Mouse (Mus musculus): Measurements from ENCODE around the gene Crtc2. TPM values are rescaled to one million over a fixed set of nuclear protein-coding genes. Genes with fewer than 3 reads are reported as not detected.

The Crtc2 gene
- polyA plus RNA-seq, 1 experiment from 2014 or later, result 17.5 TPM

- ATAC-seq (replicated peaks; ENCODE audit: low FRiP score, low TSS enrichment, low read depth), result peak; percentile 62; the same call in 1 of the 2 replicates
- H3K9ac ChIP-seq (ENCODE audit: low read length), result peak overlapping the region; percentile 96; the same call in 1 of the 2 replicates
- H3K4me1 ChIP-seq (replicated peaks; ENCODE audit: control insufficient read depth, insufficient read depth, low read length), result peaks cover 21% of the 10 kb centered on the region
- peak overlapping the region; percentile 98 for H3K4me3 ChIP-seq (ENCODE audit: low read depth, low read length)
- 13% methylated on average over 12 of the region's 12 CpGs for WGBS
- H3K9me3 ChIP-seq (ENCODE audit: control insufficient read depth, low read length), result no peaks in the 10 kb centered on the region
- peak overlapping the region; percentile 90; the same call in 1 of the 2 replicates for H3K27ac ChIP-seq (ENCODE audit: low read depth)
- no peak for DNase-seq (ENCODE audit: low spot score)
- H3K4me2 ChIP-seq (ENCODE audit: low read length), result peak overlapping the region; percentile 97
- peaks cover 34% of the 10 kb centered on the region for H3K36me3 ChIP-seq (ENCODE audit: control insufficient read depth, insufficient read depth, low read length)
- no peaks in the 10 kb centered on the region for H3K27me3 ChIP-seq (replicated peaks; ENCODE audit: control insufficient read depth, insufficient read depth, low read length)
These were observed 39.8 kb upstream of the Crtc2 start for GRCm38 (mm10) chr3:90213956-90214684.

GRCm38 (mm10) chr3:90215825-90216380, 38.1 kb upstream of the Crtc2 start:
- 39% methylated on average over 1 of the region's 1 CpGs for WGBS
- no peak for DNase-seq (ENCODE audit: low spot score)
- no peak overlapping the region for H3K9ac ChIP-seq (ENCODE audit: low read length)
- H3K4me2 ChIP-seq (ENCODE audit: low read length), result no peak overlapping the region
- peaks cover 17% of the 10 kb centered on the region for H3K36me3 ChIP-seq (ENCODE audit: control insufficient read depth, insufficient read depth, low read length)
- H3K4me3 ChIP-seq (ENCODE audit: low read depth, low read length), result no peak overlapping the region
- H3K27ac ChIP-seq (ENCODE audit: low read depth), result no peak overlapping the region
- ATAC-seq (replicated peaks; ENCODE audit: low FRiP score, low TSS enrichment, low read depth), result no peak
- H3K4me1 ChIP-seq (replicated peaks; ENCODE audit: control insufficient read depth, insufficient read depth, low read length), result peaks cover 22% of the 10 kb centered on the region
- no peaks in the 10 kb centered on the region for H3K9me3 ChIP-seq (ENCODE audit: control insufficient read depth, low read length)
- no peaks in the 10 kb centered on the region for H3K27me3 ChIP-seq (replicated peaks; ENCODE audit: control insufficient read depth, insufficient read depth, low read length)

DNA sequence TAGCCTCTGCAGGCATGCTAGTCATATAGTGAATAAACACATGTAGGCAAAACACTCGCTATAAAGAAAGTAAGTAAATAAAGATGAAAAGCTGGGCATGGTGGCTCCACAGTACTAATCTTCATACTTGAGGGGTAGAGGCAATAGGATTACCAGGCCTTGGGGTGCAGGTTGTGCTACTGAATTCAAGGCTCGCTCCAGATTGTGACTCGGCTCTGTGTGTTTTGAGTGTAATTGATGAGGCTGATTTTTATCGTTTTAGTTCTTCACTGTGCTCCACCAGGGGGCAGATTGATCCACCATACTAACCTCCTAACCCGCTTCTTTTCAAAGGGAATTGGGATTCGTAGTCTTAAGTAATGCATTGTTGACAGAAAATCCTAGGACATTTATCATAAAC, 33.9 kb upstream of the Crtc2 start:
- Histone ChIP-seq H3K4me2 (ENCODE audit: low read length) (peak overlapping the region; percentile 52), H3K4me3 (ENCODE audit: low read depth, low read length) (peak overlapping the region; percentile 52), H3K4me1 (replicated peaks; ENCODE audit: control insufficient read depth, insufficient read depth, low read length) (peaks cover 13% of the 10 kb centered on the region), H3K36me3 (ENCODE audit: control insufficient read depth, insufficient read depth, low read length) (peaks cover 8% of the 10 kb centered on the region), H3K27ac (ENCODE audit: low read depth) (peak overlapping the region; percentile 73), H3K27me3 (replicated peaks; ENCODE audit: control insufficient read depth, insufficient read depth, low read length) (no peaks in the 10 kb centered on the region), H3K9ac (ENCODE audit: low read length) (peak overlapping the region; percentile 61), H3K9me3 (ENCODE audit: control insufficient read depth, low read length) (no peaks in the 10 kb centered on the region)
- 7% methylated on average over 6 of the region's 6 CpGs for WGBS
- DNase-seq (ENCODE audit: low spot score) (peak; percentile 70), ATAC-seq (replicated peaks; ENCODE audit: low FRiP score, low TSS enrichment, low read depth) (no peak; the same call in 1 of the 2 replicates)

GRCm38 (mm10) chr3:90220531-90220951, 33.4 kb upstream of the Crtc2 start:
- ATAC-seq (replicated peaks; ENCODE audit: low FRiP score, low TSS enrichment, low read depth), result peak; percentile 84
- Histone ChIP-seq H3K4me3 (ENCODE audit: low read depth, low read length) (peak overlapping the region; percentile 52), H3K4me1 (replicated peaks; ENCODE audit: control insufficient read depth, insufficient read depth, low read length) (peaks cover 13% of the 10 kb centered on the region), H3K9ac (ENCODE audit: low read length) (peak overlapping the region; percentile 61), H3K27ac (ENCODE audit: low read depth) (peak overlapping the region; percentile 73), H3K9me3 (ENCODE audit: control insufficient read depth, low read length) (no peaks in the 10 kb centered on the region), H3K4me2 (ENCODE audit: low read length) (peak overlapping the region; percentile 52), H3K27me3 (replicated peaks; ENCODE audit: control insufficient read depth, insufficient read depth, low read length) (no peaks in the 10 kb centered on the region), H3K36me3 (ENCODE audit: control insufficient read depth, insufficient read depth, low read length) (peaks cover 12% of the 10 kb centered on the region)
- WGBS, result under 1% methylated on average over 18 of the region's 20 CpGs
- DNase-seq (ENCODE audit: low spot score), result peak; percentile 85

DNA sequence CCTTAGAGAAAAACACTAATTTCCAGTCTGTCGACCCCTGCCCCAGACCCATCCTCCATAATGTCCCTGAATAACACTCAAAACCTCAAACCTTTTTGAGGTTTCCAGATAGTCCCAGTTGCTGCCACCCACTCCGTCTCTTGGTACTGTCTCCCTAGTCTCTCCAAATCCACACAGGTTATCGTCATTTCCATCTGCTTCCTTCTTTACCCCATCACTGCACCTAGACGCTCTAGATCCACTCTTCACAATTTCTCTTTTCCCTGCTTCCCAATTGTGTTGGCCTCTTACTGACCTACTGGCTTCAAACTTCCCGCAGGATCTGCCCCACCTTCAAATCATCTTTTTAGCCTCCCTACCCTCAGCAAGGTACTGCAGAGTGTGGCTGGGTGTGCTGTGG, 32.8 kb upstream of the Crtc2 start:
- peak overlapping the region; percentile 52 for H3K4me2 ChIP-seq (ENCODE audit: low read length)
- H3K9me3 ChIP-seq (ENCODE audit: control insufficient read depth, low read length), result no peaks in the 10 kb centered on the region
- peaks cover 17% of the 10 kb centered on the region for H3K36me3 ChIP-seq (ENCODE audit: control insufficient read depth, insufficient read depth, low read length)
- DNase-seq (ENCODE audit: low spot score) (no peak), ATAC-seq (replicated peaks; ENCODE audit: low FRiP score, low TSS enrichment, low read depth) (no peak)
- peak overlapping the region; percentile 61 for H3K9ac ChIP-seq (ENCODE audit: low read length)
- H3K4me3 ChIP-seq (ENCODE audit: low read depth, low read length), result peak overlapping the region; percentile 52
- H3K4me1 ChIP-seq (replicated peaks; ENCODE audit: control insufficient read depth, insufficient read depth, low read length), result peaks cover 13% of the 10 kb centered on the region
- H3K27ac ChIP-seq (ENCODE audit: low read depth), result peak overlapping the region; percentile 73; the same call in 1 of the 2 replicates
- no peaks in the 10 kb centered on the region for H3K27me3 ChIP-seq (replicated peaks; ENCODE audit: control insufficient read depth, insufficient read depth, low read length)
- 20% methylated on average over 5 of the region's 5 CpGs for WGBS

- WGBS, result 89% methylated on average over 4 of the region's 4 CpGs
- DNase-seq (ENCODE audit: low spot score) (no peak), ATAC-seq (replicated peaks; ENCODE audit: low FRiP score, low TSS enrichment, low read depth) (no peak)
- no peaks in the 10 kb centered on the region for H3K27me3 ChIP-seq (replicated peaks; ENCODE audit: control insufficient read depth, insufficient read depth, low read length)
- H3K27ac ChIP-seq (ENCODE audit: low read depth), result no peak overlapping the region
- H3K4me3 ChIP-seq (ENCODE audit: low read depth, low read length), result no peak overlapping the region
- H3K4me2 ChIP-seq (ENCODE audit: low read length), result no peak overlapping the region
- no peaks in the 10 kb centered on the region for H3K9me3 ChIP-seq (ENCODE audit: control insufficient read depth, low read length)
- H3K4me1 ChIP-seq (replicated peaks; ENCODE audit: control insufficient read depth, insufficient read depth, low read length), result peaks cover 13% of the 10 kb centered on the region
- H3K36me3 ChIP-seq (ENCODE audit: control insufficient read depth, insufficient read depth, low read length), result peaks cover 17% of the 10 kb centered on the region
- no peak overlapping the region for H3K9ac ChIP-seq (ENCODE audit: low read length)
These were observed 31.5 kb upstream of the Crtc2 start for GRCm38 (mm10) chr3:90222455-90222854.

GRCm38 (mm10) chr3:90222941-90223340, 31.0 kb upstream of the Crtc2 start:
- Histone ChIP-seq H3K9ac (ENCODE audit: low read length) (no peak overlapping the region), H3K9me3 (ENCODE audit: control insufficient read depth, low read length) (no peaks in the 10 kb centered on the region), H3K27ac (ENCODE audit: low read depth) (no peak overlapping the region), H3K4me3 (ENCODE audit: low read depth, low read length) (no peak overlapping the region), H3K27me3 (replicated peaks; ENCODE audit: control insufficient read depth, insufficient read depth, low read length) (no peaks in the 10 kb centered on the region), H3K4me2 (ENCODE audit: low read length) (no peak overlapping the region), H3K36me3 (ENCODE audit: control insufficient read depth, insufficient read depth, low read length) (peaks cover 17% of the 10 kb centered on the region), H3K4me1 (replicated peaks; ENCODE audit: control insufficient read depth, insufficient read depth, low read length) (peaks cover 13% of the 10 kb centered on the region)
- WGBS, result 71% methylated on average over 3 of the region's 3 CpGs
- no peak for ATAC-seq (replicated peaks; ENCODE audit: low FRiP score, low TSS enrichment, low read depth)
- DNase-seq (ENCODE audit: low spot score), result no peak

GRCm38 (mm10) chr3:90224331-90224730, 29.6 kb upstream of the Crtc2 start:
- no peak for ATAC-seq (replicated peaks; ENCODE audit: low FRiP score, low TSS enrichment, low read depth)
- Histone ChIP-seq H3K27me3 (replicated peaks; ENCODE audit: control insufficient read depth, insufficient read depth, low read length) (no peaks in the 10 kb centered on the region), H3K27ac (ENCODE audit: low read depth) (no peak overlapping the region), H3K9me3 (ENCODE audit: control insufficient read depth, low read length) (no peaks in the 10 kb centered on the region; the same call in 1 of the 2 replicates), H3K4me3 (ENCODE audit: low read depth, low read length) (no peak overlapping the region), H3K4me2 (ENCODE audit: low read length) (no peak overlapping the region), H3K9ac (ENCODE audit: low read length) (no peak overlapping the region), H3K4me1 (replicated peaks; ENCODE audit: control insufficient read depth, insufficient read depth, low read length) (peaks cover 13% of the 10 kb centered on the region), H3K36me3 (ENCODE audit: control insufficient read depth, insufficient read depth, low read length) (peaks cover 17% of the 10 kb centered on the region)
- 80% methylated on average over 10 of the region's 10 CpGs for WGBS
- no peak for DNase-seq (ENCODE audit: low spot score)
